Mouse (Mus musculus): ENCODE measurements around the gene Tnf.
A peak's percentile ranks its signal among the peaks of the same experiment; 100 is the strongest.

The Tnf gene

GRCm38 (mm10) chr17:35197126-35197525 lies 4.7 kb downstream of the Tnf start:
- DNase-seq = no peak

DNA sequence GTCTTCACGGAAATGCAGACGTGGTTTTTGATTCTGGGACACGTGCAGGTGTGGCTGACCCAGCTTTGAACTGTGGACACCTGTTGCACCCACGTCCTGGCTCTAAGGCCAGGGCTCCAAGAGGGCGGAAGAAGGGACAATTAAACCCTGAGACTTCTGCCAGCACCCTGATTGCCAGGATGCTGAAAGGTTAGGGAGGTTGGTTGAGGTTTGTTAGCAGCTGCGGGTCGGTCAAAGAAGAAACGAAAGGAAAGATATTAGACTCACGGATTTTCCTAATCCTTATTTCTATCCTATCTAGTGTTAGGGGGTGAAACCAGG lies 5.5 kb downstream of the Tnf start:
- DNase-seq = no peak

DNA sequence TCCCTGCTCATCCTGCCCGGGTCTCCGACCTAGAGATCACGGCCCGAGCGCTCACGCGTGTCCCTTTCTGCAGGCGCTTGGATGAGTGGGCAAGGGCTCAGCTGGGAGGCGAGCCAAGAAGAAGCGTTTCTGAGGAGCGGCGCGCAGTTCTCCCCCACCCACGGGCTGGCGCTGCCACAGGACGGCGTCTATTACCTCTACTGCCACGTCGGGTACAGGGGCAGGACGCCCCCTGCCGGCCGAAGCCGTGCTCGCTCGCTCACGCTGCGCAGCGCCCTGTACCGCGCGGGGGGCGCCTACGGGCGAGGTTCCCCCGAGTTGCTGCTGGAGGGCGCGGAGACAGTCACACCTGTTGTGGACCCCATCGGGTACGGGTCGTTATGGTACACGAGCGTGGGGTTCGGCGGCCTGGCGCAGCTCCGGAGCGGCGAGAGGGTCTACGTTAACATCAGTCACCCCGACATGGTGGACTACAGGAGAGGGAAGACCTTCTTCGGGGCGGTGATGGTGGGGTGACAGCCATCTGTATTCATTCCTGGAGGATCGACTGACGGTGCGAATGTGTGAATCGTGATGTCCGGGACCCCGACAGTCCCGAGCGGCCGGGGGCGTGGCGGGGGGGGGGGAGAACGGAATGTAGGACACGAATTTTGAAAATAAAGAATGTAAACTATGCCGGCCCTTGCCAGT lies 6.0 kb downstream of the Tnf start:
- peak; percentile 83 to 93 for DNase-seq

GRCm38 (mm10) chr17:35194844-35195630 lies 6.8 kb downstream of the Tnf start:
- DNase-seq = peak; percentile 49 to 58

DNA sequence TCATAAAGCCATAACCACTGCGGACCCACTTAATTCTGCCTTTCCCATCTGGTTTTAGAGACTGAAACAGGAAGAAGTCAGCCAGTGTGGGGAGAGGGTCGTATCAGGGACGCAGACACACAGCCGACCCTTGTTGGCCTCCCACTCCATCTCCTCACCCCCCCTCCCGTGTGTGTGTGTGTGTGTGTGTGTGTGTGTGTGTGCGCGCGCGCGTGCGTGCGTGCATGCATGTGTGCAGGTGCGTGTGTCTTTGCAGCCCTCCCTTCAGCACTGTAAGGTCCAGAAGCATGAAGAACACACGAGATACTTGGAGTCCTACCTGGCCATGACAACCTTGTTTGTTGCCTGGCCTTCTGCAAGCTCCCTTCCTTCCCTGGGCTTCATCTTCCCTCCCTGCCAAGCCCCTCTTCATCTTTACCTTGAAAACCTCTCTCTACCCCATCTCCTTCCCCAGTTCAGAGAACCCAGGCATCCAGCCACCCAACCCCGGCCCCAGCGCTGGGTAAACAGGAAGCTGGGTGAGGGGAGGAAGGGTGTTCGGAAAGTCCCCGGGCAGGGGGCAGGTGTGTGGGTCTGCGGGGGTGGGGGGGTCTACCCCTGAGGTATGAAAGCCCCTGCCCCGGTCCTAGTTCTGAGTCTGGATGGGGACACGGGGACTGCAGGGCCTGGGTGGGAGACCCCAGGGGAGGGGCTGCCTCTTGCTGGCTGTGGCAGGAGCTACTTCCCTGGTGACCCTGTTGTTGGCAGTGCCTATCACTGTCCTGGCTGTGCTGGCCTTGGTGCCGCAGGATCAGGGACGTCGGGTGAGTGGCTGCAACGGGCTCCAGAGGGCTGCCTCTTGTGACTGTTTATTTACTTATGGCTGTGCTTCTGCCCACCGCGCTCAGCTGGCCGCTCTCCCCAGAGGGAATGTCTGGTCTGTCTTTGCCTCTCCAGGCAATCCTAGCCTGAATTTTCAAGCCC lies 7.6 kb downstream of the Tnf start, which contains the start of gene Ltb:
Gene Ltb (plus strand): TSS at position 559 of the 963 bp plus-strand sequence.
- peak; percentile 77 to 86 for DNase-seq

DNA sequence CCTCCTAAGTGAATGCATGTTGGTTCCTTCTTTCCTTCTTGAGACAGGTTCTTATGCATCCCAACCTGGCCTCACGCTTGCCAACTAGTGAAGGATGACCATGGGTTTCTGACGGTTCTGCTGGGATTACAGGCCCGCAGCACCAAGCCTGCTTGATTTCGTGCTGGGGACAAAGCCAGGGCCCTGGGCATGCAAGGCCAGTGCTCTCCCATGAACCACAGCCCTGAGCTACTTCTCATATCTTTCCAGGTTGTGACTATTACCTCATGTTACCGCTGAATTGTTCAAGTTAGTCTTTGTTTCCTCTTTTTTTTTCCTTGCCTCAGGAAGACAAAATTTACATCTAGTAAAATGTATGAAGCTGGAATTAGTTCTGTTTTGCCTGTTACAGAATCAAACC lies 8.9 kb downstream of the Tnf start:
- DNase-seq = no peak

GRCm38 (mm10) chr17:35191723-35192122 lies 10.1 kb downstream of the Tnf start:
- DNase-seq = no peak

DNA sequence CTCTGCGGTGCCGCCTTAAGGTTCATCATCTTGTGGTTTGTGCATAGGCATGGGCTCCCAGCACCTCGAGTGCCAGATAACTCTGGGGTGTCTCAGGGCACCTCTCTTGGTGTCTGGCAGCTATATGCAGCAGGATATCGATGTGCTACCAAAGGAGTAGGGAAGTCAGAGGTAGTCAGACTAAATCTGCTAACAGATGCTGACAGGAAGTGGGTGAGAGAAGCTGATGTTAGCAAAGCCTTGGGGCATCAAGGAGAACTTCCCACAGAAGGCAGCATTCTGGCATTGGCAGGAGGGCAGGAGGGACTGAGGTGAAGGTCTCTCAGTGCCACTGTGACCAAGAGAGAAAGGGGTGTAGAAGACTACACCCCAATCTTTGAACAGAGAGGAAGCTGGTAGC lies 11.7 kb downstream of the Tnf start:
- DNase-seq = peak; percentile 45 to 56

- no peak for DNase-seq
Observed at GRCm38 (mm10) chr17:35189186-35189585, 12.6 kb downstream of the Tnf start.

DNA sequence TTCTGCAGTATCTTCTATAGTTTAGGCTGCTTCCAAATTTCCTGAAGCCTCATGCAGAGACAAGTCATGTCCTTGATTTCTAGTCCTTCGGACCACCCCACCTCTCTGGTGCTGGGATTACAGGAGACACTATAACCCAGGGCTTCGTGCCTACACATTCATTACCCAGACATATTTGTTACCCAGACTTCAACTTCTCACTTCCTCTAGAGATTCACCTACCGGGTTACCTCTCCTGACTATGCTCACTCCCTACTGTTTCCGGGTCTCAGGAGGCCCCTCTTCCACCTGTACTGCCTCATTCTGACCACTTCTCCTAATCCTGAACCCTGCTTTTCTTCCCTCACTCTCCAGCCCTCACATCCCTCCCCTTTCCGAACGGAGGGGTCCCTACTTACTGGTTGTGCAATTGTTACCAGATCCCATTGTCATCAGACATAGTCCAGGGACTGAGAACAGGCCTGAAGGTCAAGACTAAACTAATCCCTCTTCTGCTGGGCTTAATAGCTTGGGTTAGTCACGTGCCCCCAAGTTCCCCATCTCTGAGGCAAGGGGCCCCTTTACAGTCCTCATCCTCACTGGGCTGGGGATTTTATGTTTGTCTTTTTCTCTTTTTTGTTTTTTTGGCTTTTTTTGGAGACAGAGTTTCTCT lies 13.7 kb downstream of the Tnf start, which contains the start of gene Lst1:
Gene Lst1 (minus strand): TSS at position 481 of the 652 bp plus-strand sequence.
- no peak for DNase-seq

DNA sequence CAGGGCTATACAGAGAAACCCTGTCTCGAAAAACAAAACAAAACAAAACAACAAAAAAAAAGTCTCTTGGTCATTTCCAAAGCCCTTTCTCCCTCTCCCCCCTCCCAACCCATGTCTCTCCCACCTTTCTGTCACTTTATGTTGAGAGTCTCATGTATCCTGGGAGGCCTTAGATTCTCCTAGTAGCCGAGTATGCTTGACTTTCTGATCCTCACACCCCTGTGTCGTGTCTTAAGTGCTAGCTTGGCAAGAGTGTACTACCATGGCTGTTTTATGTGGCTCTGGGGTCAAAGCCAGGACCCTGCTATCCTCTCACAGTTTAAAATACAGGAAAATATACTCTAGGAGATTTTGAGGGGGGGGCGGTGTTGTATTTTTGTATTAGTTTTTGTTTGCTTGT lies 14.5 kb downstream of the Tnf start:
- DNase-seq = no peak

DNA sequence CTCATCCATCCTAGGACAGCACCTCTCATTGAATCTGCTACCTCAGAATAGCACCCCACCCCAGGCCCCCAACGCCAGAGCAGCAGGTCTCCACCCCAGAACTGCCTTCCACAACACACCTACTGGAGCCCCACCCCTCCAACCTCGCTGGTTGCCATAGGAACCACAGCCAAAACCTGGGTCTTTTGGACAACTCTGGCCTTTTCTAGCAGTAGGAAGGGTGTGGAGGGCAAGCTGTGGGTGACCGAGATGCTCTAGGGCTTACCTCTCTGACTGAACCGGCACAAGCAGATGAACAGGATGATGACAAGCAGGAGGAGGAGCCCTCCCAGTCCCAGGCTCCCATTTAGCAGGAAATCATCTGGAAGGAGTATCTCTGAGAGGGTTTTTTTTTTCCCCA lies 15.1 kb downstream of the Tnf start:
- DNase-seq = peak; percentile 61 to 63

DNA sequence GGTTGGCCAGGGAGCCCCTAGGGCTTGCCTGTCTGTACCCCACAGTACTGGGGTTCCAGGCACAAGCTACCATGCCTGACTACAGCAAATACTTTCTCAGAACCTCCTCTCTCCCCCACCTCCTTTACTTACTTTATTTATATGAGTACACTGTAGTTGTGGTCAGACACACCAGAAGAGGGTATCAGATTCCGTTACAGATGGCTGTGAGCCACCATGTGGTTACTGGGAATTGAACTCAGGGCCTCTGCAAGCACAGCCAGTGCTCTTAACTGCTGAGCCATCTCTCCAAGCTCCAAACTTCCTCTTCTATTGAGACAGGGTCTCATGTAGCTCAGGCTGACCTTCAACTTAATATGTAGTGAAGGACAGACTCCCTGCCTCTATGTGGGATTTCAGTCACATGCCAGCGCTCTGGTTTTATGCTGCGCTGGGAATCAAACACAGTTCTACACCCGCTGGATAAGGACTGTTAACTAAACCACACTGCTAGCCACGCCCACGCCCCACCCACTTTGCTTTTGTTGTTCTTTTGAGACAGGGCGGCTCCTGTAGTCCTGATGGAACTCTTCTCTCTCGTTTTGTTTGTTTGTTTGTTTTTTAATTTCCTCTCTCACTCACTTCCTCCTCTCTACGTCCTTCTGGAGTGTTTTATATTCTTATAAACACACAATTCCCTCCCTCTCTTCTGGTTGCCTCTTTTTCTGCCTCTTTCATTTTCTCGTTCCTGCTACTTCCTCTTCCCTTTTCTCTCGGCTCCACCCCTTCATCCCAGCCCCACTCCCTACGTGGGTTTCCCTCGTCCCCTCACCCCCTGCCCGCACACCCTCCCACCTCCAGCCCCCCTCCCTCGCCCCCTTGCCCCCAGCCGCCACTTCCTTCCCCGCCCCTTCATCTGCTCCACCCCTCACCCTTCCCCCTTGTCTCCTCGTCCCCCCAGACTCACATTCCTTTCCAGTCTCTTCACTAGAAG lies 15.9 kb downstream of the Tnf start:
- peak; percentile 73 to 89 for DNase-seq

DNA sequence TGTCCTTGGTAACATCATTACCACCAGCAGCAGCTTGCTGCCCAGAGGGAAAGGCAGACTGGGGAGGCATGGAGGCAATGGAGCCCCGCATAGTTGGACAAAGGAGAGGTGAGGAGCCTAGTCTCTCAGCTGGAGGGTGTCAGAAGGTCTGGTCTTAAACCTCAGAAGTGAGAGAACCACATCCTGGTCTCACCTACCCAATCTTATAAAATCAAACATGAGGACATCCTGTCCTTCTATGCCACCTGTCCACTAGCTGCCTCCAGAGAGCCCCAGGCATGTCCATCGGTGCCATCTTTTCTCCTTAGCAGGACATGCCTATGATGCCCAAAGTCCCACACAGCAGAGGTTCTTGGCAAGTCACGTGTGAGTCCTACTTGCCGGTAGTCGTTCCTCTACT lies 21.7 kb downstream of the Tnf start:
- DNase-seq = no peak

GRCm38 (mm10) chr17:35178528-35178927 lies 23.3 kb downstream of the Tnf start:
- DNase-seq = peak; percentile 72 to 80

- DNase-seq = no peak
Observed at GRCm38 (mm10) chr17:35175968-35176367, 25.8 kb downstream of the Tnf start, which contains the start of gene Aif1. TSS of gene Aif1 (minus strand) at chr17:35176068.

- DNase-seq = peak; percentile 38 to 47
Observed at GRCm38 (mm10) chr17:35175382-35175781, 26.4 kb downstream of the Tnf start.

- DNase-seq = no peak
Observed at GRCm38 (mm10) chr17:35174201-35174977, 27.4 kb downstream of the Tnf start.

GRCm38 (mm10) chr17:35173329-35173728 lies 28.5 kb downstream of the Tnf start:
- peak; percentile 46 to 59 for DNase-seq

Measured in spleen, adult 18-20 months (tissue).